Mouse (Mus musculus) midbrain, embryonic 12.5 days (tissue): ENCODE results near the gene Dph3. TPM values are rescaled to one million over a fixed set of nuclear protein-coding genes. Genes with fewer than 3 reads are reported as not detected.
"Not testable (repeated sequence)": the region's sequence is repeated elsewhere in the genome, so short reads cannot be mapped to it uniquely, and the experiment has no call there.

Source experiments
- ATAC-seq: fragments of 200-750 bp; cut with Nextera tagmentation; 2 replicates; pipeline ENCODE4 v1.8.0; 2017; ENCODE audit warnings: low read depth, moderate TSS enrichment, moderate library complexity; ENCODE audit not compliant: low FRiP score
- H3K27ac ChIP-seq: fragments of 300-500 bp; sonication (generic); replicated peaks from 2 replicates; pipeline ENCODE4 v1.5.1; 2016; ENCODE audit warnings: mild to moderate bottlenecking
- H3K27me3 ChIP-seq: fragments of 300-500 bp; sonication (generic); 2 replicates; pipeline ENCODE4 v1.6.1; 2016; ENCODE audit warnings: mild to moderate bottlenecking
- H3K36me3 ChIP-seq: fragments of 300-500 bp; sonication (generic); 2 replicates; pipeline ENCODE4 v1.6.1; 2016
- H3K4me1 ChIP-seq: fragments of 300-500 bp; sonication (generic); 2 replicates; pipeline ENCODE4 v1.6.1; 2016
- H3K4me2 ChIP-seq: fragments of 300-500 bp; sonication (generic); replicated peaks from 2 replicates; pipeline ENCODE4 v1.6.1; 2016; ENCODE audit warnings: mild to moderate bottlenecking, moderate library complexity
- H3K4me3 ChIP-seq: fragments of 300-500 bp; sonication (generic); 2 replicates; pipeline ENCODE4 v1.5.1; 2016; ENCODE audit warnings: mild to moderate bottlenecking
- H3K9ac ChIP-seq: fragments of 300-500 bp; sonication (generic); replicated peaks from 2 replicates; pipeline ENCODE4 v1.6.1; 2016; ENCODE audit warnings: mild to moderate bottlenecking, moderate library complexity
- H3K9me3 ChIP-seq: fragments of 300-500 bp; sonication (generic); 2 replicates; pipeline ENCODE4 v1.6.1; 2016; ENCODE audit warnings: mild to moderate bottlenecking
- WGBS: fragments of 180-500 bp; shearing (Covaris S2); methylation state at CpG from one replicate; pipeline ENCODE4 v1.1.7; 2016; 5-methylcytosine and 5-hydroxymethylcytosine counted together
- polyA plus RNA-seq: library from polyadenylated mRNA; unstranded; fragments of >200 nt; fragmentation: Nextera tagmentation; extraction: Ambion mirVana; gene quantifications from 2 replicates; pipeline ENCODE4 v1.2.1, GENCODE M21; 2016

Gene Dph3
- polyA plus RNA-seq, result 76.9 and 79.5 TPM in 2 replicates

- Histone ChIP-seq H3K27me3 (no peaks in the 10 kb centered on the region), H3K4me1 (peaks cover 15% of the 10 kb centered on the region), H3K4me3 (peak within 1 kb of the TSS; percentile 67), H3K9me3 (no peaks in the 10 kb centered on the region), H3K27ac (peak within 1 kb of the TSS; percentile 77), H3K9ac (peak within 1 kb of the TSS; percentile 71), H3K4me2 (peak within 1 kb of the TSS; percentile 75), H3K36me3 (peaks cover 24% of the 10 kb centered on the region)
- under 1% methylated on average over 43 of the region's 43 CpGs for WGBS
- ATAC-seq, result peak; percentile 98
Observed at GRCm38 (mm10) chr14:32085486-32086201, at the start of gene Dph3. Gene Dph3 (minus strand): TSS chr14:32085729.

GRCm38 (mm10) chr14:32134293-32134692 is 48.8 kb upstream of the Dph3 start:
- H3K9me3 ChIP-seq, result no peaks in the 10 kb centered on the region
- H3K36me3 ChIP-seq, result no peaks in the 10 kb centered on the region
- H3K4me3 ChIP-seq, result no peak overlapping the region
- no peak overlapping the region for H3K27ac ChIP-seq
- no peaks in the 10 kb centered on the region for H3K4me1 ChIP-seq
- H3K9ac ChIP-seq, result no peak overlapping the region
- H3K27me3 ChIP-seq, result no peaks in the 10 kb centered on the region
- no peak for ATAC-seq
- no peak overlapping the region for H3K4me2 ChIP-seq
- 77% methylated on average over 2 of the region's 2 CpGs for WGBS

DNA sequence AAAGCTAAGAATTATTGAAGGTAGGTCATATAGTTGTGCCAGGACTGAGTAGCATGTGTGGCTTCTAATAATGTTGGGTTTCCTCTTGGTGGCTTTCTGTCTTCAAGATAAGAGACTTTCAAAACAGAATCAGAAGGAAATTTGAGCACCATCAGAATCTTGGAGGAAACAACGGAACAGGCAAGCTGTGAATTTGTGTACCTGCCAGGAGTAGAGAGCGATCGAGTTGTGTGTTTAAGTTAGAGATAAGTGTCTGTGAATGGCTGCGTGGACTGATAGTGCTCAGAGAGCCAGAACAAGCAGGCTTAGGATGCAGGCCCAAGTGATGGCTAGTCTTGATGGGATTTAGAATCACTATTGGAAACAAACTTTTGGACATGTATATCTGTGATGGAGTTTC is 46.3 kb upstream of the Dph3 start:
- no peaks in the 10 kb centered on the region for H3K36me3 ChIP-seq
- H3K4me1 ChIP-seq, result no peaks in the 10 kb centered on the region
- no peak overlapping the region for H3K4me2 ChIP-seq
- H3K4me3 ChIP-seq, result no peak overlapping the region
- 87% methylated on average over 4 of the region's 4 CpGs for WGBS
- ATAC-seq, result no peak
- H3K9me3 ChIP-seq, result no peaks in the 10 kb centered on the region
- H3K27me3 ChIP-seq, result no peaks in the 10 kb centered on the region
- no peak overlapping the region for H3K27ac ChIP-seq
- H3K9ac ChIP-seq, result no peak overlapping the region

- Histone ChIP-seq H3K9ac (no peak overlapping the region), H3K36me3 (no peaks in the 10 kb centered on the region), H3K27ac (no peak overlapping the region), H3K4me1 (no peaks in the 10 kb centered on the region), H3K9me3 (no peaks in the 10 kb centered on the region), H3K27me3 (no peaks in the 10 kb centered on the region), H3K4me3 (no peak overlapping the region), H3K4me2 (no peak overlapping the region)
- 87% methylated on average over 5 of the region's 5 CpGs for WGBS
- ATAC-seq, result no peak
Observed at GRCm38 (mm10) chr14:32128409-32128808, 42.9 kb upstream of the Dph3 start.

DNA sequence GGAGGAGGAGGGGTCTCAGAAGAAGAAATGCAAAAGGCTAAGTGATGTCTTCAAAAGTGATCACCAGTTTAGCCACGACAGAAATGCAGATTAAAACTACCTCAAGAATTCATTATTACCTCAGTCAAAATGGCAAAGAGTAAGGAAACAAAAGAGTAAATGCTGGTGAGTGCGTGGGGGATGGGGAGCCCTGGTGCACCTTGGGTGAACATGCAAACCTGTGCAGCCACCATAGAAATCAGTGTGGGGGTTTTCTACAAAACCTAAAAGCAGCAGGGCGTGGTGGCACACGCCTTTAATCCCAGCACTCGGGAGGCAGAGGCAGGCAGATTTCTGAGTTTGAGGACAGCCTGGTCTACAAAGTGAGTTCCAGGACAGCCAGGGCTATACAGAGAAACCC is 39.7 kb upstream of the Dph3 start:
- not testable (repeated sequence) for H3K9ac ChIP-seq

GRCm38 (mm10) chr14:32124261-32124660 is 38.7 kb upstream of the Dph3 start:
- H3K9ac ChIP-seq, result no peak overlapping the region
- no peak overlapping the region for H3K27ac ChIP-seq
- 50% methylated on average over 3 of the region's 3 CpGs for whole genome bisulfite sequencing
- no peak for ATAC-seq
- no peak overlapping the region for H3K4me3 ChIP-seq
- H3K36me3 ChIP-seq, result no peaks in the 10 kb centered on the region
- no peaks in the 10 kb centered on the region for H3K27me3 ChIP-seq
- H3K4me2 ChIP-seq, result no peak overlapping the region
- H3K9me3 ChIP-seq, result no peaks in the 10 kb centered on the region
- no peaks in the 10 kb centered on the region for H3K4me1 ChIP-seq

More for the DNA sequence above, 39.7 kb upstream of the Dph3 start:
- H3K4me3 ChIP-seq, H3K9me3 ChIP-seq, H3K4me2 ChIP-seq, H3K27me3 ChIP-seq, H3K27ac ChIP-seq, H3K4me1 ChIP-seq, H3K36me3 ChIP-seq, ATAC-seq: not testable (repeated sequence)
- 85% methylated on average over 5 of the region's 5 CpGs for WGBS

GRCm38 (mm10) chr14:32121920-32122315 is 36.4 kb upstream of the Dph3 start:
- 54% methylated on average over 2 of the region's 2 CpGs for WGBS
- H3K36me3 ChIP-seq, result no peaks in the 10 kb centered on the region
- no peak overlapping the region for H3K9ac ChIP-seq
- no peaks in the 10 kb centered on the region for H3K4me1 ChIP-seq
- H3K4me3 ChIP-seq, result no peak overlapping the region
- no peak overlapping the region for H3K27ac ChIP-seq
- ATAC-seq, result no peak
- H3K4me2 ChIP-seq, result no peak overlapping the region
- no peaks in the 10 kb centered on the region for H3K27me3 ChIP-seq
- H3K9me3 ChIP-seq, result no peaks in the 10 kb centered on the region

DNA sequence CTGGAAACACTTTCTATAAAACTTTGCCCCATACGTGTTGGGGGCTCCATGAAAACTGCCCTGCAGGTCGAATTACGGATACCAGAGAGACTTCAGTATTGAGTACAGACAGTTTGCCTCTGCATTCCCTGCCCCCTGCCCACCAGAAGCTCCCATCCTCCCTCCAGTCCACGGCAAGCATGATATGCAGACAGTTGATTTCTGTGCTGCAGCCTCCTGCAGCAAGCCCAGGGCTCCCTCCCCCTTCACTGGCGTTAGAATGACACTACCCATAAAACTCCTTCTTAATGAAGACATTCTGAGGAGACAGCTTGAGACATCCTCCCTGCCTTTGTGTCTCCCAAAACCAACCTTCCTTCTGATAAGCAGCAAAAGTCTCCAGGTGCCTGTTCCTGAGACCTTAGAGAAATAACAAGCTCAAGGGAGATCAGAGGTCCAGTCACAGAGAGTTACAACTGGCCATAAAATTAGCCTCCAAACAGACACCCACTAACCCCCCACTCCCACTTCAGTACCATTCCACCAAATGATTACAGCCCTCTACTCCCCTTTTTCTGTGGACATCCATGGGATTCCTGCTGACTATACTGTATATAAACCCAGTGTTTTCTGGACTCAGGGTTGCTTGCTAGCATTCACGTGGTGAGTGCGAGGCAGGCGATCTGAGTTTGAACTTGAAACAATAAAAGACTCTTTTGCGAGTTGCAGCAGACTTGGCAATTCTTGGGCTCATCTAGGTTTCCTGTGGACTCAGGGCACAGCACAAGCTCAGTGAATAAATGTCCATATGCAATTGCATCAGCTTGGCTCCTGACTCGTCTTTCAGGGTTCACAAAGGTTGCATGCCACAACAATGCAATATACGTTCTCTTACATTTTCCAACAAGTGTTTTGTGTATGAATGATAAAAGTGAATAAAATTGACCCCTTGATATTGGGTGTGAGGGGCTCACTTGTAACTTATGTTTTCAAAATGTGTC is 35.7 kb upstream of the Dph3 start:
- Histone ChIP-seq H3K27me3 (no peaks in the 10 kb centered on the region), H3K4me2 (no peak overlapping the region), H3K4me3 (no peak overlapping the region), H3K9ac (no peak overlapping the region), H3K36me3 (no peaks in the 10 kb centered on the region), H3K27ac (no peak overlapping the region), H3K9me3 (no peaks in the 10 kb centered on the region), H3K4me1 (no peaks in the 10 kb centered on the region)
- 76% methylated on average over 11 of the region's 11 CpGs for WGBS
- ATAC-seq, result no peak

- WGBS, result 90% methylated on average over 10 of the region's 10 CpGs
- H3K4me3 ChIP-seq, H3K9me3 ChIP-seq, ATAC-seq, H3K36me3 ChIP-seq, H3K9ac ChIP-seq, H3K4me1 ChIP-seq, H3K27ac ChIP-seq, H3K4me2 ChIP-seq, H3K27me3 ChIP-seq: not testable (repeated sequence)
Observed at GRCm38 (mm10) chr14:32112124-32112523, 26.6 kb upstream of the Dph3 start.

DNA sequence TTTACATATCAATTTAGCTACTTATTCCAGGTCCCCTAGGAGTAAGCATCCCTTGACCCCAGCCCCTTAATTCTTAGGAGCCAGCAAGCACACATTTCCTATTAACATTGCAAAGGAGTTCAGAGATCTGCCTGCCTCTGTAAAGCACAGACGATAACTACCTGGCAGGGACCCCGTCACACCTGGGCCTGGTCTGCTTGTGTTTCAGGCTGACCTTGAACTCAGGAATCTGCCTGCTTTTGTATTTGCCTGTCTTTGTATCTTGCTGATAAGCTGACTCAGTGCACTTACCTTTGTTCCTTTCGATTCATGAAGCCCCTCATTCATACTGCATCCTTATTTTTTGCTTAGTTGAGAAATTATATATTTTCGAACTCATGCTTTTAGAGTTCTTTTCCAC is 21.4 kb upstream of the Dph3 start:
- no peaks in the 10 kb centered on the region for H3K27me3 ChIP-seq
- no peaks in the 10 kb centered on the region for H3K4me1 ChIP-seq
- H3K4me2 ChIP-seq, result no peak overlapping the region
- no peaks in the 10 kb centered on the region for H3K9me3 ChIP-seq
- peaks cover 11% of the 10 kb centered on the region; the same call in 1 of the 2 replicates for H3K36me3 ChIP-seq
- H3K27ac ChIP-seq, result no peak overlapping the region
- ATAC-seq, result no peak
- H3K4me3 ChIP-seq, result no peak overlapping the region
- WGBS, result 88% methylated on average over 4 of the region's 4 CpGs
- H3K9ac ChIP-seq, result no peak overlapping the region

GRCm38 (mm10) chr14:32105663-32106062 is 20.1 kb upstream of the Dph3 start:
- no peak for ATAC-seq
- 61% methylated on average over 7 of the region's 7 CpGs for WGBS
- peaks cover 16% of the 10 kb centered on the region for H3K36me3 ChIP-seq
- H3K4me1 ChIP-seq, result no peaks in the 10 kb centered on the region
- no peaks in the 10 kb centered on the region for H3K9me3 ChIP-seq
- no peak overlapping the region for H3K9ac ChIP-seq
- H3K4me3 ChIP-seq, result no peak overlapping the region
- no peak overlapping the region for H3K27ac ChIP-seq
- no peaks in the 10 kb centered on the region for H3K27me3 ChIP-seq
- H3K4me2 ChIP-seq, result no peak overlapping the region

DNA sequence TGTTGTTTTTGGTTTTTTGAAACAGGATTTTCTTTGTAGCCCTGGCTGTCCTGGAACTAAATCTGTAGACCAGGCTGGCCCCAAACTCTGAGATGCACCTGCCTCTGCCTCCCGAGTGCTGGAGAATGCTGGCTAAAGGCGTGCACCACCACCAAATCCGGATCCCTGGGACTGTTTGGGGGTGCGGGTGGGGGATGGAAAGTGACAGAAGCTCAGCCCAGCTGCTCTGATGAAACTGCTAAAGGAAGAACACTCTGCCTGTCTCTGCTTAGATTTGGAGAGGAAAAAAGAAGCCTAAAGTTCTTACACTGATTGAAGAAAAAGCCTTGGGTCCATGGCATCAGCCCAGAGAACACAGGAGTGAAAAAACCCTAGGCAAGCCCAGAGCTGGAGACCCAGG is 18.0 kb upstream of the Dph3 start:
- no peak for ATAC-seq
- H3K27ac ChIP-seq, result no peak overlapping the region
- H3K4me2 ChIP-seq, result no peak overlapping the region
- 82% methylated on average over 4 of the region's 4 CpGs for WGBS
- H3K9ac ChIP-seq, result no peak overlapping the region
- peaks cover 38% of the 10 kb centered on the region for H3K36me3 ChIP-seq
- no peaks in the 10 kb centered on the region for H3K9me3 ChIP-seq
- H3K27me3 ChIP-seq, result no peaks in the 10 kb centered on the region
- H3K4me3 ChIP-seq, result no peak overlapping the region
- no peaks in the 10 kb centered on the region for H3K4me1 ChIP-seq
